Mouse (Mus musculus): Measurements from ENCODE around the gene Rdm1.
"Not testable (repeated sequence)": the region's sequence is repeated elsewhere in the genome, so short reads cannot be mapped to it uniquely, and the experiment has no call there.

The Rdm1 gene

DNA sequence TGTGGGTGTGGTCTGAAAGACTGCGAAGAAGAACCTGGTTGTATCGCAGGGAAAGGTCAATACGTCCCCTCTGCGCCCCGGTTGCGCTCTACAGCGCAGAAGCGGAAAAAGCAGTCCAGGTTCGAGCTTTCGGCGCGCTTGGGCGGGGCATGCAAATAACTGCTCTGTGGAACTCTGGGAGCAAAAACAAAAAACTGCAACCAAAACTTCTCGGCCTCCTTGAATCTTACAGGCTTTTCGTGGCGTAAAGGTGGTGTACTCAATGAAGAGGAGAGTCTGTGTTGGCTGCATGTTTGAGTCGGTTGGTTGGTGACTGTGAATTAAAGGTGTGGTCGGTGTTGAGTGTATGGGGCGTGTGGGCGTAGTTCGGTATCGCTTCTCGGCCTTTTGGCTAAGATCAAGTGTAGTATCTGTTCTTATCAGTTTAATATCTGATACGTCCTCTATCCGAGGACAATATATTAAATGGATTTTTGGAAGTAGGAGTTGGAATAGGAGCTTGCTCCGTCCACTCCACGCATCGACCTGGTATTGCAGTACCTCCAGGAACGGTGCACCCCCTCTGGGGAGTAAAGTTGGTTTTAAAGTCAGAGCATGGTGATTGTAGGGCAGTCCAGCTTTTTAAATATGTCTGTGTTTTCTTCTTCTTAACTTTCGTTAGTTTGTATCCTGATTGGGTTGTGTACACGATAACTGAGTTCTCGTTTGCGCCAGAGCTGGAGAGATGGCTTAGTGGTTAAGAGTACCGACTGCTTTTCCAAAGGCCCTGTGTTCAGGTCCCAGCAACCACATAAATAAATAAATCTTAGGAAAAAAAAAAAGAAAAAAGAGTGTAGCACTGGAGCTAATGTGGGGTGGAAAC, at the start of gene Rdm1:
Gene Rdm1 (plus strand): TSS at position 201 of the 862 bp plus-strand sequence.
- in situ Hi-C loops (cut with MboI; ENCODE audit: unreplicated experiment in 2 of 2) = no loop called here

DNA sequence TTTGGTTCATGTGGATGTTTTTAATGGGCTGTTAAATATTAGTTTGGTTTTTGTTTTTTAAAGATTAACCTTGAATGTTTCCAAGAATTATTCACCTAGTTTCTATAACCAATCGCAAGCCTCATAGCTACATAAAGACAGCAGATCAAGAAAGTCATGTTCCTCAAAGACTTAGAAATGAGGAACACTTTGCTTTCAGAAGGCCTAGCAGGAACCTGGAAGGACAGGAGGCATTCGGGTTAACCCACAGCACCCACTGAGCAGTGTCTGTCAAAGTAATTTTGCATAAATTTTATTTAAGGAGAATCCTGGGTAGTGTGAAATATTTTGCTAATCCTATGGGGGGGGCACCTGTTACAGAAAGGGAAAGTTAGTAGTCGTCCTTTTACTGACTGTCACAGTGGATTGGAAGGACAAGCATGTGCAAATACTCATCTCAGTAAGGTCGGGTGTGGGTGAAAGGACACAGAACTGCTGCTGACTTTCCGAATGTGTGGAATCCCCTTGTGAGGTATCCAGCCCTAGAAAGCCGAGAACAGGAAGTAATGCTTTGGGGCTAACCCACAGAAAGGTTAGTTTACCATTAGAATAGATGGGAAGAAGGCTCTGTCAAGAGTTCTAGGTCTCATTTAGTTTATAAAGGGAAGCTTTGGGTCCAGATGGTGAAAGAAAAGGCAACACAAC, 45.8 kb upstream of the Rdm1 start:
- in situ Hi-C loops (cut with MboI; ENCODE audit: unreplicated experiment in 2 of 2) = loop anchor here in 1 of 2 experiments (10.0 kb wide), 1 partner anchor 144 kb away; no protein-coding TSS in a partner anchor

DNA sequence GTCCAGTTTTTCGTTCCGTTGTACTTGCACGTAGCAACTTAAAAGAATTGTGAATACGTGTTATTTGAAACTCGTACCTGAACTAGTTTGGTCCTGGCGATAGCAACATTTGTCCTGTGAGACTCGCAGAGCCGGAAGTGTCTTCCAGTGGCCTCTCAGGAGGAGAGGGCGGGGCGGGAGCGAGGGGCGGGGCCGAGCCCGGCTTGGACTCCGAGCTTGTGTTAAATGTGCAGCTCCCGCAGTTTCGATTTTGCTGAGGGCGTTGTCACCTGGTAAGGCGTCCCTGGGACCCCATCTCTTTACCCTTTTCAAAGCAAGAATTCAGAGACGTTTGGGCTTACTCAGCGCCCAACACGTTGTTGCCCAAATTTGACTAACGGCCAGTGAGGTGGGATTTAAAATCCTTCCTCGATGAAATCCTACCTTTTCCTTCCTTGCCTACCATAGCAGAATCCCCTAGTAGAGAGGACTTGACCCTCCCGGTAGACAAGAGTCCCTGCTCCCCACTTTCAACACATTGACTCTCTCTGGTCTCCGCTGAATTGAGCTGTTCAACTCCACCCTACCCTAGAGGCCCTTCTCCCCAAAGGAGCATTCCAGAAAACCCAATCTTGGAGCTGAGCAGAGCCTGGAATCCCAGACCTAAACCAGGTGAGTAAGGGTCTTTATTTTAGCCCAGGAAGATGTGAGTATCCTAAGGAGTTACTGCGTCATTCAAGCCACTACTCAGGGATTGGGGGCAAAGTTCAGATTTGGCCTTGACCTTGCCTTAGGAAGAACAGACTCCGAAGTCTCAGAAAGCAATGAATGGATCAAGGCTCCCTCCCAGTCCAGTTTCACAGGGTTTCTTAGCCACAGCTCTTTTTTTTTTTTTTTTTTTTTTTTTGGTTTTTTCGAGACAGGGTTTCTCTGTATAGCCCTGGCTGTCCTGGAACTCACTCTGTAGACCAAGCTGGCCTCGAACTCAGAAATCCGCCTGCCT, 44.6 kb upstream of the Rdm1 start, which contains the start of gene Tmem106a:
Gene Tmem106a (plus strand): TSS at position 189 of the 982 bp plus-strand sequence.
- in situ Hi-C loops (cut with MboI; ENCODE audit: unreplicated experiment in 2 of 2) = loop anchor here in 1 of 2 experiments (10.0 kb wide), 1 partner anchor 142 kb away; no protein-coding TSS in a partner anchor

DNA sequence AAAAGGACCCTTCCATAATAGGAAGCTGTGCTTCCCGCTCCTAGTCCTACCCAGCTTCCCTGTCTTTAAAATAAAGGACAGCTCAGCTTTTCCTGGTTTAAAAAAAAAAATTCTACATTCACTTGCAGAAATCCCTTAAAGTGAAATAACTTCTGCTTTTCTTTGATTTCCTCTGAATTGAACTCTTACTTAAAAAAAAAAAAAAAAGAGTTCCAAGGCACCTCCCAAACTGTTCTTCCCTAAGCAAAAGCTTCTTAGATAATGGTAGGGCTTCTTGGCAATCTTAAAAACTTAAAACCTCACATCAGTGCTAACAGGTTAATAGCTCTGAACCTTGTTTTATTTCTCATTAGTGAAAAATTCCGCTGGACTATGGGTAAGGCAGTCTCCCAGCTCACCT, 43.8 kb upstream of the Rdm1 start:
- in situ Hi-C loops (cut with MboI; ENCODE audit: unreplicated experiment in 2 of 2) = loop anchor here in 1 of 2 experiments (10.0 kb wide), 1 partner anchor 142 kb away; no protein-coding TSS in a partner anchor

DNA sequence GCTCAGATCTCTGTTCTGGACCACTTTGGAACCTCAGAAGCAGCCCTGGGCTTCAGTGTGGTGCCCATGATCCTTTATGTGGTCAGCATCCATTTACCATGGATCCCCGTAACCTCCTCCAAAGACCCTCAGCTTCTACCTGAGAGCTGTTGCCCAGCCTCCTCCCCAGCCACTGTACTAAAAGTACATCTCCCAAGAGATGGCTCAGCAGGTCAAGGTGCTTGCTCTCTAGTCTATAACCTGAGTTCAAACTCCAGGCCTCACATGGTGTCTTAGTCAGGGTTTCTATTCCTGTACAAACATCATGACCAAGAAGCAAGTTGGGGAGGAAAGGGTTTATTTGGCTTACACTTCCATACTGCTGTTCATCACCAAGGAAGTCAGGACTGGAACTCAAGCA, 42.0 kb upstream of the Rdm1 start:
- in situ Hi-C loops (cut with MboI; ENCODE audit: unreplicated experiment in 2 of 2) = loop anchor here in 1 of 2 experiments (10.0 kb wide), 1 partner anchor 140 kb away; no protein-coding TSS in a partner anchor

DNA sequence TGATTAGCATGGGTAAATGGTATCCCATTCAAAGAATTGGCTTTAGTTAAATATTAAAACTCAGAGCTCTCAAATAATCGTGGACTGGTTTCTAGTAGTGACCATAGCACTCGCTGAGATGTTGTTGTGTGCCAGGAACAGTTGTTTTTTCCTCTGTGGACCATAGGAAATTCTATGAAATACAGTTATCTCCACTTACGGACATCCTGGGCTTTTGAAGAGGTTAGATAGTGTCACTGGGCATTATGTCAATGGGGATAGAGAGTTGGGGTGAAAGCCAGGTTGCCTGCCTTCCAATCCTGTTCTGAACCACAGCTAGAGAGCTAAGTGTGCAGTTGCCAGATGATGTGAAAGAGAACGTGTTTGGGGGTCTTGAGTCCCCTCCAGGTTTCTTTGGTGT, 41.2 kb upstream of the Rdm1 start:
- in situ Hi-C loops (cut with MboI; ENCODE audit: unreplicated experiment in 2 of 2) = loop anchor here in 1 of 2 experiments (10.0 kb wide), 1 partner anchor 139 kb away; no protein-coding TSS in a partner anchor

GRCm38 (mm10) chr11:101587676-101588075, 39.3 kb upstream of the Rdm1 start:
- in situ Hi-C loops (cut with MboI; ENCODE audit: unreplicated experiment in 2 of 2) = loop anchor here in 1 of 2 experiments (10.0 kb wide), 1 partner anchor 137 kb away; no protein-coding TSS in a partner anchor

- in situ Hi-C loops (cut with MboI; ENCODE audit: unreplicated experiment in 2 of 2) = loop anchor here in 1 of 2 experiments (10.0 kb wide), 1 partner anchor 136 kb away; no protein-coding TSS in a partner anchor
Observed at GRCm38 (mm10) chr11:101588868-101589267, 38.1 kb upstream of the Rdm1 start.

GRCm38 (mm10) chr11:101589444-101589843, 37.6 kb upstream of the Rdm1 start:
- in situ Hi-C loops (cut with MboI; ENCODE audit: unreplicated experiment in 2 of 2) = loop anchor here in 1 of 2 experiments (10.0 kb wide), 1 partner anchor 135 kb away; no protein-coding TSS in a partner anchor

DNA sequence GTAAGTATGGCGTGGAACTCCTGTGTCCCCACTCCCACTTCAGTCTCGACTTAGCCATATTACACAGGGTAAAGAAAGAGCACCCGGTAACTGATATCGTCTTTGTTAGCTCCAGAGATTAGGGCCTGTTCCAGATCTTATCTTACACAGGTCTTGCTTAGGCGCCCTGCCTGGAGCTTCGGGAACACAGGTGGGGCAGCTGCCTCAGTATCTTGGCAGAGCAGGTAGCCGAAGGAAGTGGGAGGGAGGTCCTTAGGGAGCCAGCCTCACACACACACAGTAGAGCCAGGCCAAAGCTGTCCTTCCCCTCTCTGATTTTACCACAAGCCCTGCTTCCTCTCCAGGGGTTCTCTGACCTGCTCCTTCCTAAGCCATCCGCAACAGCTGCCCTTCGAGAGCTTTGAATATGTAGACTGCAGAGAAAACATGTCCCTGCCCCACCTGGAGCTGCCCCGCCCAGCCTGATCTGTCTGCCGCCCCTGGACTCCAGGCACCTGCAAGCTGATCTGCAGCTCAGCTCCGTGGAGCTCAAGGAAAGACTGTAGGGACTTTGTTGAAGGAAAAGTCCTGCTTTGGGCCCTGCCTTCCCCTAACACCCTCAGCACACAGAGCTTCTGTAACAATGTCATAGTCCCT, 36.9 kb upstream of the Rdm1 start:
- in situ Hi-C loops (cut with MboI; ENCODE audit: unreplicated experiment in 2 of 2) = loop anchor here in 1 of 2 experiments (10.0 kb wide), 1 partner anchor 135 kb away; no protein-coding TSS in a partner anchor

GRCm38 (mm10) chr11:101599156-101599555, 27.8 kb upstream of the Rdm1 start, which contains the start of gene Gm11634:
TSS of gene Gm11634 (minus strand) at chr11:101599256.
- in situ Hi-C loops (cut with MboI; ENCODE audit: unreplicated experiment in 2 of 2) = no loop called here

DNA sequence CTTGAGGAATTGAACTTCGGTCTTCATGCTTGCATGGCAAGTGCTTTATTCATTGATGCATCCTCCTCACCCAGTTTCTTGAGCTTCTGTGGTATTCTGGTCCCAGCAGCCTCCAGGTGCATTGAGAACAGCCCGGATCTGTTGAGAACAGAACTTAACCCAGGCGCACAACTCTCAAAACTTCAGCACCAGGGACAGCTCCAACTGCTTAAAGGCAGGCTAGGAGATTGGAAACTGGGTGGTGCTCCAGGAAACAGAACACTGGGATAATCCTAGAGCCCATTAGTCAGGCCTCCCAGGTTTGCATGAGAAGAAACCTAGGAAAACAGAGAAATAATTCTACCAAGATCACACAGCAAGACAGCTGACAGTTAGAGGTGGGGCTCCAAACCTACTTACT, 24.5 kb upstream of the Rdm1 start:
- in situ Hi-C loops (cut with MboI; ENCODE audit: unreplicated experiment in 2 of 2) = no loop called here

DNA sequence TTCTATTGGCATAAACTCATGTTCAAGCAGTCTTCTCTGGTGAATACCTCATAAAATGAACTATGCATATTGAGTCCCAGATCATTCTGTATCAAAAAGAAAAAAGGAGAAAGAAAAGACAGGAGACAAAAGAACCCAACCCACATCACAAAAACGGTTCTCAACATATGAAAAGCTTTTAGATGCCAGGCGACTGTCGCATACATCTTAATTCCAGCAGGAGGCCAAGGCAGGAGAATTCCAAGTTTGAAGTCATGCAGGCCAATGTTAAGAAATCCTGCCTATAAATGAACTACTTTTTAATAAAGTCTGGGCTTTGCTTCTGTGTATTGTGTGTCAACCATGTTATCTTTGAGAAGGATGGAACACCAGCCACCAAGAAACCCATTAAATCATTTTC, 22.9 kb upstream of the Rdm1 start:
- in situ Hi-C loops (cut with MboI; ENCODE audit: unreplicated experiment in 2 of 2) = no loop called here

- in situ Hi-C loops (cut with MboI; ENCODE audit: unreplicated experiment in 2 of 2) = not testable (repeated sequence)
Observed at GRCm38 (mm10) chr11:101604531-101605453, 22.2 kb upstream of the Rdm1 start.

- in situ Hi-C loops (cut with MboI; ENCODE audit: unreplicated experiment in 2 of 2) = not testable (repeated sequence)
Observed at GRCm38 (mm10) chr11:101607134-101607533, 19.9 kb upstream of the Rdm1 start.

DNA sequence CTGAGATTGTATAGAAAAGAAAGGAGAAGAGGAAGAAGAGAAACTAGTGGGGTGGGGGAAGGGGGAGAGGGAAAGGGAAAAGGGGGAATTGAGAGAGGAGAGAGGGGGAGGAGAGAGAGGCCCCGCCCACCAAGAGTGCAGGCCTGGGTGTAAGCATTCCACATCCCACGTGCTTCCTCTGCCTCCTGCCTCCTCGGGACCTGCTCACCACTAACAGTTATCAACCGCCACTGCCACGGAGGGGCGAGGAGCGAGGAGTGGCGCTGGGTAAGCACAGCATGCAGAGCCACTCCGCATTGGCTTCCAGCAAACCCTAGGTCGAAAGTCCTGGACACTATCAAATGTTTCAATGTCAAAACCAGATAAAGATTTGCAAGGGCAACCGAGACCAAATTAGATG, 16.6 kb upstream of the Rdm1 start:
- in situ Hi-C loops (cut with MboI; ENCODE audit: unreplicated experiment in 2 of 2) = no loop called here

DNA sequence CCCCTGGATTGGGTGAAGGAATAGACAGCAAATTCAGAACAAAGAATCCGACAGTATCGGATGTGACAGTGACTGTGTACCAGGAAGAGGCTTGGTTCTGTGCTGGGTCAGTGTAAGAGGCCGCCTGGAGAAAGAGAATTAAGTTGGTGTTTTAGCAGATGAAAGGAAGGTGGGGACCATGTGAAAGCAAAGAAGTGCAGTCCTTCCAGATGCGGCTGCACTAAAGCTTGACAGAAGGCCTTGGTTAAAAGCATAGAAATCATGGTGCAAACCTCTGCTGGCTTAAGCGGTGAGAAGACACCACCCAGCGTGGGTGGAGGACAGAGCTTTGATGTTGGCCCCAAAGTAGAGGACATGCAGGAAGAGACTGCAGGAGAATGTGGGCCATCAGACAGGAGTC, 13.4 kb upstream of the Rdm1 start:
- in situ Hi-C loops (cut with MboI; ENCODE audit: unreplicated experiment in 2 of 2) = no loop called here

DNA sequence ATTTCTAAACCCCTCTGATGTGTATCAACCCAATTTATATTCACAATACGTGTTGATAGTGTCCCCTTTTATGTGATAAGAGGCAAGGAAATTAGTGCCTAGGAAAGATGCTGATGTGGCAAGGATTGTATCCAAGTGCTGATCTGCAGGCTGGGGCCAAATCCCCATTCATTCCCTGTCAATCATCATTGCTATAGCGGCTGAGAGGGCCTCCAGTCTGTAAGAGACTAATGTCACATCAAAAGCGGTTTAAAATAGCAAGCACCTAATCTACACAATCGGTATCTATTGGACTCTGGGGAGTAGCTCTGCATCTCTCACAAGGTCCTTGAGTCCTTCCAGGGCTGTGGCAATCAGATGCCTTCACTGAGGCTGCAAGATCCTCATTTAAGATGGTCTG, 12.9 kb upstream of the Rdm1 start:
- in situ Hi-C loops (cut with MboI; ENCODE audit: unreplicated experiment in 2 of 2) = no loop called here
